9 mouse cellular contexts compared by ENCODE assay signal in the genomic region with DNA sequence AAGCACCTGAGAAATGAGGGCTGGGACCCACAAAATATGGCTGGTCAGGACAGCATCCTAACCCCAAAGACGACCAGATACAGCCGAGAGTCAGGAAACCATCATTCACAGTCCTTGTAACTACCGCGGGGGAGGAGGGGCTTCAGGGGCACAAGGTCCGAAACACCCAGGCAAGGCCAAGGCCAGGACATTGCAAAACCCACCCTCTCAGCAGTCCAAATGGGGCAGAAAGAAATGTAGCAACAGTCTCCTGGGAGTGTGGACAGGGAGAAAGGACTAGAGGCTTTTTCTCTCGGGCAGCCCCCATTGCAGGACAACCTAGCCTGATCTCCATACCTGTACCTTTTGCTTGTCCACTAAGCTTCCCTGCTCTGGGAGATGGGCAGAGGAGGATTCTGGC. TPM values are rescaled to one million over a fixed set of nuclear protein-coding genes. Genes with fewer than 3 reads are reported as not detected.
DNase-seq lines count a peak whose midpoint lies in the region; ATAC-seq and TF ChIP-seq lines count a peak whose summit lies in the region.
"Had no signal": no experiment of that assay in that cellular context is flagged by ENCODE, and none has a peak within 500 bp of the region (broad histone marks: within the 10 kb centered on the region; RNA-seq: fewer than 3 reads in every experiment).

No protein-coding gene starts in this region.

- no peak for TF ChIP-seq CTCF in thymus, adult 2 months (IDR thresholded peaks at IDR 0.05; ENCODE audit: borderline replicate concordance, control insufficient read depth, extremely low read depth, insufficient read depth, low read length, poor library complexity)

- no peak for DNase-seq in thymus, adult 2 months
- no peak for DNase-seq in thymus, postnatal 25 days
- no peak for DNase-seq in forebrain, embryonic 11.5 days (ENCODE audit: low spot score)
- no peak for DNase-seq in ovary, postnatal 14 days (ENCODE audit: low spot score)
- DNase-seq in cerebellum, adult 11 months: no peak
- no peak for DNase-seq in MN1 (ENCODE audit: low spot score)
- DNase-seq: cerebellum, adult 8-10 months had no signal

- H3K27ac ChIP-seq in thymus, adult 2 months (ENCODE audit: control insufficient read depth, insufficient read depth, low read length): no peak overlapping the region
- H3K27ac ChIP-seq in forebrain, embryonic 11.5 days (ENCODE audit: low read depth, low read length): no peak overlapping the region
- peak overlapping the region; percentile 72 for H3K27ac ChIP-seq in liver, embryonic 12.5 days
- H3K27ac ChIP-seq in stomach, embryonic 16.5 days (ENCODE audit: low read length): peak overlapping the region; percentile 94

- H3K4me3 ChIP-seq in thymus, adult 2 months (ENCODE audit: control insufficient read depth, insufficient read depth, low read length): peak overlapping the region; percentile 65
- H3K4me3 ChIP-seq in forebrain, embryonic 11.5 days (ENCODE audit: low read depth, low read length): peak overlapping the region; percentile 51
- peak overlapping the region; percentile 63 for H3K4me3 ChIP-seq in liver, embryonic 12.5 days
- peak overlapping the region; percentile 76 for H3K4me3 ChIP-seq in stomach, embryonic 16.5 days (replicated peaks; ENCODE audit: low read length)

- 27% methylated on average over 6 of the region's 6 CpGs for WGBS in thymus, adult 2 months
- 25% methylated on average over 6 of the region's 6 CpGs for WGBS in forebrain, embryonic 11.5 days
- WGBS in liver, embryonic 12.5 days (ENCODE audit: insufficient replicate concordance): 9% methylated on average over 6 of the region's 6 CpGs
- 3% methylated on average over 6 of the region's 6 CpGs for WGBS in stomach, embryonic 16.5 days

- peak overlapping the region; percentile 61 for H3K4me2 ChIP-seq in forebrain, embryonic 11.5 days (ENCODE audit: low read depth, low read length, severe bottlenecking)
- peak overlapping the region; percentile 90 for H3K4me2 ChIP-seq in liver, embryonic 12.5 days
- H3K4me2 ChIP-seq in stomach, embryonic 16.5 days (ENCODE audit: low read depth, low read length): peak overlapping the region; percentile 87

- TF ChIP-seq POLR2A in thymus, adult 2 months (IDR thresholded peaks at IDR 0.05; ENCODE audit: control insufficient read depth, extremely low read depth, insufficient read depth, low read length, poor library complexity): no peak

- no peak for ATAC-seq in forebrain, embryonic 11.5 days (replicated peaks; ENCODE audit: low FRiP score)
- no peak for ATAC-seq in liver, embryonic 12.5 days
- no peak for ATAC-seq in stomach, embryonic 16.5 days (ENCODE audit: insufficient read depth, low FRiP score)

- peaks cover 12% of the 10 kb centered on the region for H3K4me1 ChIP-seq in thymus, adult 2 months (replicated peaks; ENCODE audit: control insufficient read depth, insufficient read depth, low read length)
- peaks cover 6% of the 10 kb centered on the region; the same call in 1 of the 2 replicates for H3K4me1 ChIP-seq in forebrain, embryonic 11.5 days (replicated peaks; ENCODE audit: control insufficient read depth, insufficient read depth, low read length)
- H3K4me1 ChIP-seq in liver, embryonic 12.5 days: peaks cover 64% of the 10 kb centered on the region
- peaks cover 30% of the 10 kb centered on the region for H3K4me1 ChIP-seq in stomach, embryonic 16.5 days (ENCODE audit: control insufficient read depth, insufficient read depth, low read length)

- peak overlapping the region; percentile 62 for H3K9ac ChIP-seq in forebrain, embryonic 11.5 days (ENCODE audit: low read length)
- peak overlapping the region; percentile 71 for H3K9ac ChIP-seq in liver, embryonic 12.5 days
- peak overlapping the region; percentile 92 for H3K9ac ChIP-seq in stomach, embryonic 16.5 days (ENCODE audit: low read length)

- H3K27me3 ChIP-seq in thymus, adult 2 months (ENCODE audit: control insufficient read depth, insufficient read depth, low read length): no peaks in the 10 kb centered on the region
- H3K27me3 ChIP-seq in forebrain, embryonic 11.5 days (ENCODE audit: control insufficient read depth, insufficient read depth, low read length): peaks cover 24% of the 10 kb centered on the region
- H3K27me3 ChIP-seq in liver, embryonic 12.5 days (replicated peaks): peaks cover 47% of the 10 kb centered on the region
- H3K27me3 ChIP-seq in stomach, embryonic 16.5 days (ENCODE audit: control insufficient read depth, insufficient read depth, low read length): no peaks in the 10 kb centered on the region

- no peaks in the 10 kb centered on the region for H3K36me3 ChIP-seq in thymus, adult 2 months (ENCODE audit: control insufficient read depth, insufficient read depth, low read length)
- no peaks in the 10 kb centered on the region for H3K36me3 ChIP-seq in forebrain, embryonic 11.5 days (ENCODE audit: control insufficient read depth, insufficient read depth, low read length)
- H3K36me3 ChIP-seq in liver, embryonic 12.5 days: no peaks in the 10 kb centered on the region
- H3K36me3 ChIP-seq in stomach, embryonic 16.5 days (ENCODE audit: control insufficient read depth, insufficient read depth, low read length): no peaks in the 10 kb centered on the region

- no peaks in the 10 kb centered on the region for H3K9me3 ChIP-seq in forebrain, embryonic 11.5 days (ENCODE audit: control insufficient read depth, low read length)
- H3K9me3 ChIP-seq in liver, embryonic 12.5 days (replicated peaks): no peaks in the 10 kb centered on the region
- no peaks in the 10 kb centered on the region for H3K9me3 ChIP-seq in stomach, embryonic 16.5 days (replicated peaks; ENCODE audit: control insufficient read depth, low read length)

RNA-seq across cellular contexts. Expression of gene Agpat2, which starts 1.1 kb away (rescaled TPM):
- 89.3 and 137 TPM in 2 replicates for polyA plus RNA-seq in thymus, adult 2 months (2012; rRNA removed)
- polyA plus RNA-seq in forebrain, embryonic 11.5 days (2014; fragmentation: Nextera tagmentation; extraction: Ambion mirVana): 6.0 and 8.9 TPM in 2 replicates
- polyA plus RNA-seq in liver, embryonic 12.5 days (2016; fragmentation: Nextera tagmentation; extraction: Ambion mirVana): 26.7 and 28.7 TPM in 2 replicates
- 66.8 and 72.1 TPM in 2 replicates for polyA plus RNA-seq in stomach, embryonic 16.5 days (2015; fragmentation: Nextera tagmentation; extraction: Ambion mirVana)

RNA-seq across cellular contexts. Expression of gene Gm20532, which starts 16.7 kb away (rescaled TPM):
- polyA plus RNA-seq in thymus, adult 2 months (2012; rRNA removed): not detected in 2 replicates
- not detected in 2 replicates for polyA plus RNA-seq in forebrain, embryonic 11.5 days (2014; fragmentation: Nextera tagmentation; extraction: Ambion mirVana)
- polyA plus RNA-seq in liver, embryonic 12.5 days (2016; fragmentation: Nextera tagmentation; extraction: Ambion mirVana): not detected in 2 replicates
- polyA plus RNA-seq in stomach, embryonic 16.5 days (2015; fragmentation: Nextera tagmentation; extraction: Ambion mirVana): not detected in 2 replicates

RNA-seq across cellular contexts. Expression of gene Egfl7, which starts 23.3 kb away (rescaled TPM):
- polyA plus RNA-seq in thymus, adult 2 months (2012; rRNA removed): 63.9 and 105 TPM in 2 replicates
- polyA plus RNA-seq in forebrain, embryonic 11.5 days (2014; fragmentation: Nextera tagmentation; extraction: Ambion mirVana): 58.4 and 63.7 TPM in 2 replicates
- 106 and 120 TPM in 2 replicates for polyA plus RNA-seq in liver, embryonic 12.5 days (2016; fragmentation: Nextera tagmentation; extraction: Ambion mirVana)
- polyA plus RNA-seq in stomach, embryonic 16.5 days (2015; fragmentation: Nextera tagmentation; extraction: Ambion mirVana): 116 and 120 TPM in 2 replicates

RNA-seq across cellular contexts. Expression of gene Fam69b, which starts 25.1 kb away (rescaled TPM):
- 14.8 and 15.6 TPM in 2 replicates for polyA plus RNA-seq in thymus, adult 2 months (2012; rRNA removed)
- 49.8 and 63.8 TPM in 2 replicates for polyA plus RNA-seq in forebrain, embryonic 11.5 days (2014; fragmentation: Nextera tagmentation; extraction: Ambion mirVana)
- polyA plus RNA-seq in liver, embryonic 12.5 days (2016; fragmentation: Nextera tagmentation; extraction: Ambion mirVana): 4.6 and 5.5 TPM in 2 replicates
- polyA plus RNA-seq in stomach, embryonic 16.5 days (2015; fragmentation: Nextera tagmentation; extraction: Ambion mirVana): 23.2 and 27.3 TPM in 2 replicates

Comparison
In these comparisons a context has a peak if more than half of its experiments do, and no peak if none do; other contexts are left out.
1. H3K27ac ChIP-seq: peak in liver, embryonic 12.5 days (single experiment) and stomach, embryonic 16.5 days (single experiment); none in thymus, adult 2 months (single experiment) and forebrain, embryonic 11.5 days (single experiment).
2. Peak in every context shown above with its lines, with median percentiles within 50 percentile points of each other: H3K4me3 ChIP-seq, H3K4me2 ChIP-seq and H3K9ac ChIP-seq.